Mouse (Mus musculus) heart, embryonic 13.5 days (tissue): ENCODE data around the gene Ube2r2. TPM values are rescaled to one million over a fixed set of nuclear protein-coding genes. Genes with fewer than 3 reads are reported as not detected.

Experiments used
- ATAC-seq: fragments of 200-750 bp; cut with Nextera tagmentation; 2 replicates; pipeline ENCODE4 v1.8.0; 2017; ENCODE audit warnings: moderate TSS enrichment; ENCODE audit not compliant: insufficient number of reproducible peaks, low FRiP score, low TSS enrichment; ENCODE audit errors: extremely low read depth
- H3K27ac ChIP-seq: fragments of 300-500 bp; sonication (generic); replicated peaks from 2 replicates; pipeline ENCODE4 v1.5.1; 2015; ENCODE audit warnings: moderate library complexity, mild to moderate bottlenecking, inconsistent platforms
- H3K27me3 ChIP-seq: fragments of 300-500 bp; sonication (generic); replicated peaks from 2 replicates; pipeline ENCODE4 v1.6.1; 2015; ENCODE audit warnings: mild to moderate bottlenecking, inconsistent platforms
- H3K36me3 ChIP-seq: fragments of 300-500 bp; sonication (generic); 2 replicates; pipeline ENCODE4 v1.6.1; 2015; ENCODE audit warnings: mild to moderate bottlenecking, inconsistent platforms
- H3K4me1 ChIP-seq: fragments of 300-500 bp; sonication (generic); 2 replicates; pipeline ENCODE4 v1.6.1; 2015; ENCODE audit warnings: inconsistent platforms
- H3K4me2 ChIP-seq: fragments of 300-500 bp; sonication (generic); 2 replicates; pipeline ENCODE4 v1.6.1; 2015; ENCODE audit warnings: inconsistent platforms, mild to moderate bottlenecking, moderate library complexity
- H3K4me3 ChIP-seq: fragments of 300-500 bp; sonication (generic); 2 replicates; pipeline ENCODE4 v1.5.1; 2015; ENCODE audit warnings: moderate library complexity, mild to moderate bottlenecking, inconsistent platforms
- H3K9ac ChIP-seq: fragments of 300-500 bp; sonication (generic); 2 replicates; pipeline ENCODE4 v1.6.1; 2015; ENCODE audit warnings: inconsistent platforms, mild to moderate bottlenecking, moderate library complexity
- H3K9me3 ChIP-seq: fragments of 300-500 bp; sonication (generic); 2 replicates; pipeline ENCODE4 v1.6.1; 2016; ENCODE audit warnings: inconsistent platforms
- WGBS: fragments of 180-500 bp; shearing (Covaris S2); methylation state at CpG from one replicate; pipeline ENCODE4 v1.1.7; 2015; ENCODE audit warnings: mixed read lengths; 5-methylcytosine and 5-hydroxymethylcytosine counted together
- polyA plus RNA-seq: library from polyadenylated mRNA; unstranded; fragments of >200 nt; fragmentation: Nextera tagmentation; extraction: Ambion mirVana; gene quantifications from 2 replicates; pipeline ENCODE4 v1.2.1, GENCODE M21; 2015

Gene Ube2r2
- polyA plus RNA-seq, 1 experiment from 2014 or later, result 75.3 TPM

- no peak for ATAC-seq
- 92% methylated on average over 7 of the region's 7 CpGs for WGBS
- H3K27me3 ChIP-seq, result no peaks in the 10 kb centered on the region
Observed at GRCm38 (mm10) chr4:41151186-41151585, 15.6 kb downstream of the Ube2r2 start.

GRCm38 (mm10) chr4:41153146-41153545 is 17.6 kb downstream of the Ube2r2 start:
- WGBS, result 80% methylated on average over 3 of the region's 3 CpGs
- ATAC-seq, result no peak
- peaks cover 16% of the 10 kb centered on the region for H3K36me3 ChIP-seq
- no peak overlapping the region for H3K4me3 ChIP-seq
- no peaks in the 10 kb centered on the region for H3K27me3 ChIP-seq
- no peak overlapping the region for H3K27ac ChIP-seq
- H3K4me1 ChIP-seq, result peaks cover 19% of the 10 kb centered on the region
- no peak overlapping the region for H3K9ac ChIP-seq
- no peaks in the 10 kb centered on the region for H3K9me3 ChIP-seq
- H3K4me2 ChIP-seq, result no peak overlapping the region

More at GRCm38 (mm10) chr4:41151186-41151585, 15.6 kb downstream of the Ube2r2 start:
- H3K9ac ChIP-seq, result no peak overlapping the region
- H3K4me2 ChIP-seq, result no peak overlapping the region
- H3K27ac ChIP-seq, result no peak overlapping the region
- peaks cover 18% of the 10 kb centered on the region for H3K36me3 ChIP-seq
- H3K4me1 ChIP-seq, result 0 out of 2 replicates have a peak, but pooled peaks cover 11% of the 10 kb centered on the region
- no peak overlapping the region for H3K4me3 ChIP-seq
- no peaks in the 10 kb centered on the region for H3K9me3 ChIP-seq

- 78% methylated on average over 9 of the region's 9 CpGs for WGBS
- peaks cover 22% of the 10 kb centered on the region for H3K4me1 ChIP-seq
- H3K4me3 ChIP-seq, result no peak overlapping the region
- no peak overlapping the region for H3K4me2 ChIP-seq
- no peaks in the 10 kb centered on the region for H3K36me3 ChIP-seq
- no peaks in the 10 kb centered on the region for H3K9me3 ChIP-seq
- no peak overlapping the region for H3K27ac ChIP-seq
- no peak overlapping the region for H3K9ac ChIP-seq
- H3K27me3 ChIP-seq, result no peaks in the 10 kb centered on the region
- ATAC-seq, result no peak
Observed at GRCm38 (mm10) chr4:41156961-41157360, 21.4 kb downstream of the Ube2r2 start.

- H3K4me1 ChIP-seq, result peaks cover 22% of the 10 kb centered on the region
- H3K27ac ChIP-seq, result no peak overlapping the region
- 94% methylated on average over 1 of the region's 1 CpGs for WGBS
- ATAC-seq, result no peak
- H3K9ac ChIP-seq, result no peak overlapping the region
- no peaks in the 10 kb centered on the region for H3K36me3 ChIP-seq
- H3K9me3 ChIP-seq, result no peaks in the 10 kb centered on the region
- H3K4me2 ChIP-seq, result no peak overlapping the region
- no peaks in the 10 kb centered on the region for H3K27me3 ChIP-seq
- no peak overlapping the region for H3K4me3 ChIP-seq
Observed at GRCm38 (mm10) chr4:41158251-41158650, 22.7 kb downstream of the Ube2r2 start.

- Histone ChIP-seq H3K27me3 (no peaks in the 10 kb centered on the region), H3K27ac (no peak overlapping the region), H3K4me1 (peaks cover 28% of the 10 kb centered on the region), H3K36me3 (no peaks in the 10 kb centered on the region), H3K4me2 (no peak overlapping the region), H3K9ac (no peak overlapping the region), H3K9me3 (no peaks in the 10 kb centered on the region), H3K4me3 (no peak overlapping the region)
- 90% methylated on average over 3 of the region's 3 CpGs for WGBS
- ATAC-seq, result no peak
Observed at GRCm38 (mm10) chr4:41161232-41161631, 25.7 kb downstream of the Ube2r2 start.

GRCm38 (mm10) chr4:41164974-41165373 is 29.4 kb downstream of the Ube2r2 start:
- ATAC-seq, result no peak
- Histone ChIP-seq H3K9ac (no peak overlapping the region), H3K4me1 (peaks cover 11% of the 10 kb centered on the region), H3K9me3 (no peaks in the 10 kb centered on the region), H3K4me2 (no peak overlapping the region), H3K36me3 (peaks cover 17% of the 10 kb centered on the region), H3K27me3 (no peaks in the 10 kb centered on the region), H3K27ac (peak overlapping the region; percentile 45; the same call in 1 of the 2 replicates), H3K4me3 (no peak overlapping the region)
- WGBS, result 36% methylated on average over 2 of the region's 2 CpGs

GRCm38 (mm10) chr4:41165693-41166475 is 30.3 kb downstream of the Ube2r2 start:
- 50% methylated on average over 6 of the region's 6 CpGs for WGBS
- ATAC-seq, result no peak
- peak overlapping the region; percentile 45 for H3K27ac ChIP-seq

DNA sequence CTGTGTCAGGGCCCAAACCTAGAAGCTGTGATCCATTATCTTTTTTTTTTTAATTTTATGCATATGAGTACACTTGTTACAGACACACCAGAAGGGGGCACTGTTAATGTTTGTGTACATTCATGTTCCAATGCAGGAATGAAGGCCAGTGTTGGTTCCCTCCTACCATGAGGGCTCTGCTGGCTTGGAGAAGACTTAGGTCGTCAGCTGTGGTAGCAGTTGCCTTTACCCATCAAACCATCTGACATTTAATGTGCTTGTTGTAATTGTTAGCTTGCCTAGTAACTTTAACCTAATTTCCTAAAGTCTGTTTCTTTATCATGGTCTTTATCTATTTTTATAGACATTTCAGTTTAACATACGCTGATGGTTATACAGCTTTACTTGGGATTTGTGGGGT is 35.4 kb downstream of the Ube2r2 start:
- no peak overlapping the region for H3K27ac ChIP-seq
- no peak overlapping the region for H3K9ac ChIP-seq
- no peak overlapping the region for H3K4me3 ChIP-seq
- H3K27me3 ChIP-seq, result no peaks in the 10 kb centered on the region
- H3K36me3 ChIP-seq, result peaks cover 49% of the 10 kb centered on the region
- ATAC-seq, result no peak
- no peak overlapping the region for H3K4me2 ChIP-seq
- WGBS, result 86% methylated on average over 2 of the region's 2 CpGs
- no peaks in the 10 kb centered on the region for H3K9me3 ChIP-seq
- H3K4me1 ChIP-seq, result no peaks in the 10 kb centered on the region

More at GRCm38 (mm10) chr4:41165693-41166475, 30.3 kb downstream of the Ube2r2 start:
- Histone ChIP-seq H3K9ac (peak overlapping the region; percentile 44), H3K27me3 (no peaks in the 10 kb centered on the region), H3K4me2 (no peak overlapping the region), H3K36me3 (peaks cover 21% of the 10 kb centered on the region), H3K4me3 (no peak overlapping the region), H3K9me3 (no peaks in the 10 kb centered on the region), H3K4me1 (peaks cover 11% of the 10 kb centered on the region)

GRCm38 (mm10) chr4:41174631-41175030 is 39.1 kb downstream of the Ube2r2 start:
- H3K4me3 ChIP-seq, result no peak overlapping the region
- H3K9ac ChIP-seq, result no peak overlapping the region
- 68% methylated on average over 2 of the region's 2 CpGs for WGBS
- H3K4me2 ChIP-seq, result no peak overlapping the region
- no peak for ATAC-seq
- no peaks in the 10 kb centered on the region for H3K9me3 ChIP-seq
- peaks cover 1% of the 10 kb centered on the region; the same call in 1 of the 2 replicates for H3K4me1 ChIP-seq
- peaks cover 62% of the 10 kb centered on the region for H3K36me3 ChIP-seq
- no peak overlapping the region for H3K27ac ChIP-seq
- no peaks in the 10 kb centered on the region for H3K27me3 ChIP-seq

- H3K9me3 ChIP-seq, result no peaks in the 10 kb centered on the region
- 75% methylated on average over 15 of the region's 15 CpGs for WGBS
- H3K4me1 ChIP-seq, result peaks cover 6% of the 10 kb centered on the region
- no peaks in the 10 kb centered on the region for H3K27me3 ChIP-seq
- H3K4me2 ChIP-seq, result no peak overlapping the region
- H3K4me3 ChIP-seq, result no peak overlapping the region
- H3K36me3 ChIP-seq, result peaks cover 71% of the 10 kb centered on the region
- no peak overlapping the region for H3K9ac ChIP-seq
- H3K27ac ChIP-seq, result no peak overlapping the region
- ATAC-seq, result no peak
Observed at GRCm38 (mm10) chr4:41179825-41180725, 44.5 kb downstream of the Ube2r2 start.

DNA sequence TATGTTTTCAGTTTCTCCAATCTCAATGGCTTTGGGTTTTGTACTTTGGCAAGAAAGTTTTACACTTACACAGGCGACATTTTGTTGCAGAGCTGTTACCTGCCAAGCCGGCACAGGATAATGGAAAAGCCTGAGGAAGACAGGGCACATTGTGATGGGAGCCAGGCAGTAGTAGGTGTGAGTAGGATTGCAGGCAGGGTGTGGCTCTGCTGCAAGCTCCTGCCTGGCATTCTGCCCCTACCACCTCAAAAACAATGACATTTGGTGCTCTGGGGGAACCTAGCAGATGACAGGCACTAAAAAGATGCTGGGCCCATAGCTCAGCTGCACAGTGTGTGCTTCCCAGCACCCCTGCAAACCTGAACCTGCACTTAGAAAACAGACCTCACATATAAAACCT is 54.3 kb downstream of the Ube2r2 start:
- H3K4me1 ChIP-seq, result no peaks in the 10 kb centered on the region
- WGBS, result 80% methylated on average over 2 of the region's 2 CpGs

More for the DNA sequence above, 54.3 kb downstream of the Ube2r2 start:
- Histone ChIP-seq H3K9me3 (no peaks in the 10 kb centered on the region), H3K4me2 (no peak overlapping the region), H3K9ac (no peak overlapping the region), H3K36me3 (peaks cover 93% of the 10 kb centered on the region), H3K27me3 (no peaks in the 10 kb centered on the region), H3K4me3 (no peak overlapping the region), H3K27ac (no peak overlapping the region)
- no peak for ATAC-seq
